ENCODE assay signal across 9 mouse cellular contexts in the genomic region with DNA sequence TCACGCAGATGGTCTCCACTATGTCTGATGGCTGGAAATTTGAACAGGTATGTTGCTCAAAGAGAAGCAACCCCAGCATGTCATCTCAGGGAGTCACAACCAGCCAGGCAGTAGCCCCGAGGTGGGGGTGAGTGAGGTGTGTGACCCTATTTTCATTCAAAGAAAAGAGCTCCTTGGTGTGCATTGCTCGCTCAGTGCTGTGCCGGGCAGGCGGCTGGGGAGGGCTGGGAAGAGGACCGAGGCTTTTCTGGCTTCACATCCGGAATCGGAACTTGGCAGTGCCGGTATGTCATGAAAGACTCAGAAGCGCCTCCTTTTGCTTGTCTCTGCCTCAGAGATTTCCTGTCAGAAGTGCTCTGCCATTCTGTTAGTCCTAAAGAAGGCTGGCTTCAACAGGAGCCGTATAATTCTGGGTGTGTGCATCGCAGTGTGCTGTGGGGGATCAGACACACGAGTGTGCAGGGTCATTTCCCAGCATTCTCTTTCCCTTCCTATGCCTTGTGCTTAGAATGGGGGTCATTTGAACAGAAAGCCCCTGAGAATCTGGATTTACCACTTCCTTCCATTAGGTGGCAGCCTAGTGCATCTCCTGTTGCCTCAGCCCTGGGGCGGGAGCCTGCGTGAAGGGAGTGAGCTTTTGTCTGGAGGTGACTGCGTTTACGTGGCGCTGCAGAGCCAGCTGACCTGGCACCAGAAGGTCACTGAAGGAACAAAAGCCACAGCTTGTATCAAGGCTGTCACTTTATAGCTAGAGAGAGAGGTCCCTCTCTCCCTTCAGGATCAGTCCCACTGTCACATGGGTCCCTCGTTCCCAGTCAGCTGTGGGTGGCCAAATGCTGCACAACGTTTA. TPM values are rescaled to one million over a fixed set of nuclear protein-coding genes. Genes with fewer than 3 reads are reported as not detected.
DNase-seq lines count a peak whose midpoint lies in the region; ATAC-seq and TF ChIP-seq lines count a peak whose summit lies in the region.
"Had no signal": no experiment of that assay in that cellular context is flagged by ENCODE, and none has a peak within 500 bp of the region (broad histone marks: within the 10 kb centered on the region; RNA-seq: fewer than 3 reads in every experiment).

No protein-coding gene starts in this region.

- no peaks in the 10 kb centered on the region for H3K9me3 ChIP-seq in embryonic facial prominence, embryonic 13.5 days
- H3K9me3 ChIP-seq in limb, embryonic 15.5 days = no peaks in the 10 kb centered on the region
- no peaks in the 10 kb centered on the region for H3K9me3 ChIP-seq in midbrain, postnatal 0 days (ENCODE audit: low read length)
- H3K9me3 ChIP-seq in stomach, embryonic 15.5 days = no peaks in the 10 kb centered on the region

- ATAC-seq in embryonic facial prominence, embryonic 13.5 days (ENCODE audit: insufficient number of reproducible peaks, insufficient read depth, low FRiP score, low TSS enrichment, low read depth) = no peak
- ATAC-seq in limb, embryonic 15.5 days (ENCODE audit: insufficient number of reproducible peaks, low FRiP score, low TSS enrichment, low read depth) = no peak
- ATAC-seq in midbrain, postnatal 0 days (ENCODE audit: low FRiP score) = peak; percentile 74
- ATAC-seq in stomach, embryonic 15.5 days (ENCODE audit: insufficient read depth, low FRiP score, low read depth) = peak; percentile 40; the same call in 1 of the 2 replicates

- H3K27ac ChIP-seq in embryonic facial prominence, embryonic 13.5 days = peak overlapping the region; percentile 23; the same call in 1 of the 2 replicates
- H3K27ac ChIP-seq in kidney, adult 2 months (ENCODE audit: insufficient read depth, low read depth, low read length) = peak overlapping the region; percentile 33; the same call in 1 of the 2 replicates
- peak overlapping the region; percentile 34; the same call in 1 of the 2 replicates for H3K27ac ChIP-seq in limb, embryonic 15.5 days
- peak overlapping the region; percentile 68 for H3K27ac ChIP-seq in midbrain, postnatal 0 days (ENCODE audit: low read depth, low read length)
- peak overlapping the region; percentile 33; the same call in 1 of the 2 replicates for H3K27ac ChIP-seq in stomach, embryonic 15.5 days

- TF ChIP-seq POLR2A in kidney, adult 2 months (IDR thresholded peaks at IDR 0.05; ENCODE audit: low read depth, low read length) = no peak

- peaks cover 81% of the 10 kb centered on the region for H3K36me3 ChIP-seq in embryonic facial prominence, embryonic 13.5 days
- 0 out of 2 replicates have a peak, but pooled peaks cover 2% of the 10 kb centered on the region for H3K36me3 ChIP-seq in kidney, adult 2 months (ENCODE audit: control insufficient read depth, insufficient read depth, low read length)
- H3K36me3 ChIP-seq in limb, embryonic 15.5 days = peaks cover 79% of the 10 kb centered on the region
- peaks cover 55% of the 10 kb centered on the region for H3K36me3 ChIP-seq in midbrain, postnatal 0 days (ENCODE audit: insufficient read depth, low read length)
- peaks cover 45% of the 10 kb centered on the region for H3K36me3 ChIP-seq in stomach, embryonic 15.5 days

- no peaks in the 10 kb centered on the region for H3K27me3 ChIP-seq in embryonic facial prominence, embryonic 13.5 days
- no peaks in the 10 kb centered on the region for H3K27me3 ChIP-seq in kidney, adult 2 months (replicated peaks; ENCODE audit: control insufficient read depth, insufficient read depth, low read length)
- no peaks in the 10 kb centered on the region for H3K27me3 ChIP-seq in limb, embryonic 15.5 days
- no peaks in the 10 kb centered on the region for H3K27me3 ChIP-seq in midbrain, postnatal 0 days (ENCODE audit: insufficient read depth, low read length)
- H3K27me3 ChIP-seq in stomach, embryonic 15.5 days (replicated peaks) = no peaks in the 10 kb centered on the region

- TF ChIP-seq CTCF in kidney, adult 2 months (conservative IDR thresholded peaks at IDR 0.05; ENCODE audit: insufficient read depth, insufficient read length, low read depth, low read length) = peak; percentile 88
- peak; percentile 94 for TF ChIP-seq CTCF in midbrain, postnatal 0 days (IDR thresholded peaks at IDR 0.05)

- peak overlapping the region; percentile 45 for H3K4me2 ChIP-seq in embryonic facial prominence, embryonic 13.5 days
- H3K4me2 ChIP-seq in limb, embryonic 15.5 days = 0 out of 2 replicates have a peak overlapping the region, but pooled peaks have one; percentile 17
- peak overlapping the region; percentile 16 for H3K4me2 ChIP-seq in midbrain, postnatal 0 days (ENCODE audit: low read depth, low read length, poor library complexity, severe bottlenecking)
- H3K4me2 ChIP-seq in stomach, embryonic 15.5 days = no peak overlapping the region

- peak overlapping the region; percentile 19 for H3K4me3 ChIP-seq in embryonic facial prominence, embryonic 13.5 days
- peak overlapping the region; percentile 25 for H3K4me3 ChIP-seq in kidney, adult 2 months (ENCODE audit: insufficient read depth, low read depth, low read length)
- no peak overlapping the region for H3K4me3 ChIP-seq in limb, embryonic 15.5 days
- 0 out of 2 replicates have a peak overlapping the region, but pooled peaks have one; percentile 3 for H3K4me3 ChIP-seq in midbrain, postnatal 0 days (ENCODE audit: low read depth, low read length)
- H3K4me3 ChIP-seq in stomach, embryonic 15.5 days (replicated peaks) = no peak overlapping the region
- H3K4me3 ChIP-seq: erythroblast, embryonic 14.5 days had no signal

- peaks cover 11% of the 10 kb centered on the region for H3K4me1 ChIP-seq in embryonic facial prominence, embryonic 13.5 days
- no peaks in the 10 kb centered on the region; the same call in 1 of the 2 replicates for H3K4me1 ChIP-seq in kidney, adult 2 months (ENCODE audit: control insufficient read depth, insufficient read depth, low read length)
- H3K4me1 ChIP-seq in limb, embryonic 15.5 days = peaks cover 10% of the 10 kb centered on the region; the same call in 1 of the 2 replicates
- 0 out of 2 replicates have a peak, but pooled peaks cover 2% of the 10 kb centered on the region for H3K4me1 ChIP-seq in midbrain, postnatal 0 days (ENCODE audit: insufficient read depth, low read length)
- H3K4me1 ChIP-seq in stomach, embryonic 15.5 days = peaks cover 5% of the 10 kb centered on the region; the same call in 1 of the 2 replicates

- peak; percentile 81 for DNase-seq in CD4-positive helper T cell, adult 2 months (ENCODE audit: low read depth, low spot score)
- DNase-seq in adrenal gland, postnatal 36 days = peak; percentile 77 to 81
- DNase-seq in heart, adult 9 months (ENCODE audit: low spot score in 2 of 2) = peak; percentile 77 to 81
- DNase-seq in kidney, adult 2 months = peak; percentile 86
- DNase-seq in midbrain, postnatal 0 days (ENCODE audit: low spot score) = peak; percentile 91

- H3K9ac ChIP-seq in embryonic facial prominence, embryonic 13.5 days = peak overlapping the region; percentile 51; the same call in 1 of the 2 replicates
- H3K9ac ChIP-seq in limb, embryonic 15.5 days = no peak overlapping the region
- no peak overlapping the region for H3K9ac ChIP-seq in midbrain, postnatal 0 days (replicated peaks; ENCODE audit: low read length, poor library complexity, severe bottlenecking)
- 0 out of 2 replicates have a peak overlapping the region, but pooled peaks have one; percentile 11 for H3K9ac ChIP-seq in stomach, embryonic 15.5 days

- 32% methylated on average over 20 of the region's 20 CpGs for WGBS in embryonic facial prominence, embryonic 13.5 days
- 40% methylated on average over 20 of the region's 20 CpGs for WGBS in kidney, adult 2 months
- WGBS in limb, embryonic 15.5 days = 35% methylated on average over 20 of the region's 20 CpGs
- WGBS in midbrain, postnatal 0 days = 34% methylated on average over 20 of the region's 20 CpGs
- 41% methylated on average over 20 of the region's 20 CpGs for WGBS in stomach, embryonic 15.5 days

RNA-seq across cellular contexts. Expression of a gene that starts 7.8 kb away (rescaled TPM):
- total RNA-seq in adrenal gland, postnatal 36 days (2021) = 10 to 100 TPM; 43.8 to 70.0 TPM
- polyA plus RNA-seq in embryonic facial prominence, embryonic 13.5 days (2015; fragmentation: Nextera tagmentation; extraction: Ambion mirVana) = 9.6 and 17.5 TPM in 2 replicates
- polyA plus RNA-seq in kidney, adult 2 months (2012; rRNA removed) = 35.4 and 37.8 TPM in 2 replicates
- 9.9 and 15.1 TPM in 2 replicates for polyA plus RNA-seq in limb, embryonic 15.5 days (2015; fragmentation: Nextera tagmentation; extraction: Ambion mirVana)
- total RNA-seq in midbrain, postnatal 0 days (2014; rRNA removed) = 22.1 and 27.4 TPM in 2 replicates
- 27.7 and 29.4 TPM in 2 replicates for polyA plus RNA-seq in midbrain, postnatal 0 days (2015; fragmentation: Nextera tagmentation; extraction: Ambion mirVana)
- polyA plus RNA-seq in stomach, embryonic 15.5 days (2015; fragmentation: Nextera tagmentation; extraction: Ambion mirVana) = 14.6 and 15.6 TPM in 2 replicates

RNA-seq across cellular contexts. Expression of a gene that starts 7.9 kb away (rescaled TPM):
- 100 to 1,000 TPM; 567 to 597 TPM for total RNA-seq in adrenal gland, postnatal 36 days (2021)
- 880 and 943 TPM in 2 replicates for polyA plus RNA-seq in embryonic facial prominence, embryonic 13.5 days (2015; fragmentation: Nextera tagmentation; extraction: Ambion mirVana)
- polyA plus RNA-seq in kidney, adult 2 months (2012; rRNA removed) = 296 and 478 TPM in 2 replicates
- 766 and 816 TPM in 2 replicates for polyA plus RNA-seq in limb, embryonic 15.5 days (2015; fragmentation: Nextera tagmentation; extraction: Ambion mirVana)
- 319 and 329 TPM in 2 replicates for total RNA-seq in midbrain, postnatal 0 days (2014; rRNA removed)
- polyA plus RNA-seq in midbrain, postnatal 0 days (2015; fragmentation: Nextera tagmentation; extraction: Ambion mirVana) = 934 and 951 TPM in 2 replicates
- polyA plus RNA-seq in stomach, embryonic 15.5 days (2015; fragmentation: Nextera tagmentation; extraction: Ambion mirVana) = 824 and 904 TPM in 2 replicates

RNA-seq across cellular contexts. Expression of a gene that starts 12.6 kb away (rescaled TPM):
- total RNA-seq in adrenal gland, postnatal 36 days (2021) = under 1 TPM in 1 of 2 experiments, not detected in 1; 0.17 TPM
- 0.14 TPM in 1 of 2 replicates, not detected in the other for polyA plus RNA-seq in embryonic facial prominence, embryonic 13.5 days (2015; fragmentation: Nextera tagmentation; extraction: Ambion mirVana)
- 0.28 and 0.37 TPM in 2 replicates for polyA plus RNA-seq in kidney, adult 2 months (2012; rRNA removed)
- not detected in 2 replicates for polyA plus RNA-seq in limb, embryonic 15.5 days (2015; fragmentation: Nextera tagmentation; extraction: Ambion mirVana)
- total RNA-seq in midbrain, postnatal 0 days (2014; rRNA removed) = 0.44 TPM in 1 of 2 replicates, not detected in the other
- not detected in 2 replicates for polyA plus RNA-seq in midbrain, postnatal 0 days (2015; fragmentation: Nextera tagmentation; extraction: Ambion mirVana)
- 0.23 and 0.35 TPM in 2 replicates for polyA plus RNA-seq in stomach, embryonic 15.5 days (2015; fragmentation: Nextera tagmentation; extraction: Ambion mirVana)
- polyA plus RNA-seq: erythroblast, embryonic 14.5 days had no signal

RNA-seq across cellular contexts. Expression of a gene that starts 24.2 kb away (rescaled TPM):
- total RNA-seq in adrenal gland, postnatal 36 days (2021) = 100 to 1,000 TPM; 147 to 162 TPM
- 173 and 181 TPM in 2 replicates for polyA plus RNA-seq in embryonic facial prominence, embryonic 13.5 days (2015; fragmentation: Nextera tagmentation; extraction: Ambion mirVana)
- 145 and 146 TPM in 2 replicates for polyA plus RNA-seq in kidney, adult 2 months (2012; rRNA removed)
- 141 and 142 TPM in 2 replicates for polyA plus RNA-seq in limb, embryonic 15.5 days (2015; fragmentation: Nextera tagmentation; extraction: Ambion mirVana)
- 69.2 and 78.1 TPM in 2 replicates for total RNA-seq in midbrain, postnatal 0 days (2014; rRNA removed)
- polyA plus RNA-seq in midbrain, postnatal 0 days (2015; fragmentation: Nextera tagmentation; extraction: Ambion mirVana) = 187 and 201 TPM in 2 replicates
- polyA plus RNA-seq in stomach, embryonic 15.5 days (2015; fragmentation: Nextera tagmentation; extraction: Ambion mirVana) = 184 and 196 TPM in 2 replicates

RNA-seq across cellular contexts. Expression of a gene that starts 34.6 kb away (rescaled TPM):
- under 1 TPM in 1 of 2 experiments, not detected in 1; 0.53 TPM for total RNA-seq in adrenal gland, postnatal 36 days (2021)
- polyA plus RNA-seq in embryonic facial prominence, embryonic 13.5 days (2015; fragmentation: Nextera tagmentation; extraction: Ambion mirVana) = 0.17 and 0.44 TPM in 2 replicates
- polyA plus RNA-seq in kidney, adult 2 months (2012; rRNA removed) = 31.1 and 42.8 TPM in 2 replicates
- polyA plus RNA-seq in limb, embryonic 15.5 days (2015; fragmentation: Nextera tagmentation; extraction: Ambion mirVana) = not detected in 2 replicates
- total RNA-seq in midbrain, postnatal 0 days (2014; rRNA removed) = not detected in 2 replicates
- 0.21 and 0.23 TPM in 2 replicates for polyA plus RNA-seq in midbrain, postnatal 0 days (2015; fragmentation: Nextera tagmentation; extraction: Ambion mirVana)
- 2.3 and 3.1 TPM in 2 replicates for polyA plus RNA-seq in stomach, embryonic 15.5 days (2015; fragmentation: Nextera tagmentation; extraction: Ambion mirVana)
- polyA plus RNA-seq: erythroblast, embryonic 14.5 days had no signal

Comparison
In these comparisons a context has a peak if more than half of its experiments do, and no peak if none do; other contexts are left out.
1. ATAC-seq: peak in midbrain, postnatal 0 days (single experiment) and stomach, embryonic 15.5 days (single experiment); none in embryonic facial prominence, embryonic 13.5 days (single experiment) and limb, embryonic 15.5 days (single experiment).
2. H3K4me3 ChIP-seq: peak in embryonic facial prominence, embryonic 13.5 days (single experiment), kidney, adult 2 months (single experiment) and midbrain, postnatal 0 days (single experiment); none in limb, embryonic 15.5 days (single experiment) and stomach, embryonic 15.5 days (single experiment).
3. H3K9ac ChIP-seq: peak in embryonic facial prominence, embryonic 13.5 days (single experiment) and stomach, embryonic 15.5 days (single experiment); none in limb, embryonic 15.5 days (single experiment) and midbrain, postnatal 0 days (single experiment).
4. Peak in every context shown above with its lines, with median percentiles within 50 percentile points of each other: DNase-seq and H3K27ac ChIP-seq.